Mouse (Mus musculus): ENCODE measurements around the gene Dynlt1b.
"Not testable (repeated sequence)": the region's sequence is repeated elsewhere in the genome, so short reads cannot be mapped to it uniquely, and the experiment has no call there.

DNA sequence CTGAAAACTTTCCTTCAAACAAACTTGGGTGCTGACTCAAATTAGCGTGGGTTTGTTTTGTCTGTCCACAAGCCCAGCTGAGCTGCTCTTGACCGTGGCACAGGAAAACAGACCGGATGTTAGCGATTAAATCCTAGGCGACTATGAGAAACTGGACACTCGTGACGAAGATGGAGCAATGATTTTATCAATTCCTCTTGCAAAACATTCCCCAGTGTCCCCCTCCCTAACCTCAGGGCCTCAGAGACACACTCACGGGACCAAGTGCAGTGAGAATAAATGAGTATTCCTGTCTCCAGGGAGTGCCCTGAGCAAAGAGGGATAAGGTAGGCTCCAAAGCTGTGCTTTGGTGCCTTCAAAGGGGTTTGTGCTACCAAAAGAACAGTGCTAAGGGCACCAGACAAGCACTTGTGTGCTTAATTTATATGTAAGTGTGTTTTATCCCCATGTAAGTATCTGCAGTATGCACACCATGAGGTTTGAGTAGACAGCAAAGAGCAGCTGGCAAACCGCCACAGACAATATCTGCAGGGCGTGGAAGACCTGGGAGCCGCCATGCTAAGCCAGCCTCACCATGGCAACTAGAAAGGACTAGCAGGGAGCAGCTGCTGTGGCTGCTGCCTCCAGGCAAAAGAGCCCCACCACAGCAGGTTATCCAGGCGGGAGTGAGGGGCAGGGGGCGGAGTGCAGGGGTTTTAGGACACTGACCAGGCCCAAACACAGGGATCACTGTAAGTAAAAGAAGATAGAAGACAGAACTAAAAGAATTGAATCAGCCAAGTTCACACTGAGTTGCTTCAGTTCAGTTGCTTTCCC lies 30.4 kb upstream of the Dynlt1b start:
- not testable (repeated sequence) for TF ChIP-seq POLR2A (IDR thresholded peaks at IDR 0.05; ENCODE audit: borderline replicate concordance, extremely low read depth, low read depth, low read length); CTCF (IDR thresholded peaks at IDR 0.05; ENCODE audit: insufficient read depth, low read length)

Data from lung, adult 2 months (tissue).